Mouse (Mus musculus) retina, postnatal 1 day (tissue): ENCODE measurements around the gene Pxk.
A peak's percentile ranks its signal among the peaks of the same experiment; 100 is the strongest.

Experiments
- DNase-seq: peaks from one replicate; pipeline ENCODE4 v3.0.0-alpha.2; 2012

Pxk gene

DNA sequence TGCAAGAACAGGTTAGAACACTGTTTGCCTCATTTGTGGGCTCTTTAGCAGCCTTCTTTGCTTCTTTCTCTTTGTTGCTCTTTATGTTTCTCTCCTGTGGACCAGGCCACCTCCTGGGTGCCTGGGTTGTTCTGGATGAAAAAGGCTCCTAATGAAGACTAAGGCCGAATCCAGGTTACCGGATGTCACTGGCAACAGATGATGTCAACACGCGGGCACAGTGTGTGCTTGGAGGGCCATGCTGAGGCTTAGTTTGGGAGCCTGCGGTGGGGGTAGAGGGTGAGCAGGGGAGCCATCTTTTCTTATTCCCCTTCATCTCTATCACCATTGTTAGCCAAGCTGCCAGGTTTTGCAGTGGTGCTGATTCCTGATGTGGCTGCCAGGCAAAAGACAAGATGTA, 109.5 kb downstream of the Pxk start:
- DNase-seq = no peak

DNA sequence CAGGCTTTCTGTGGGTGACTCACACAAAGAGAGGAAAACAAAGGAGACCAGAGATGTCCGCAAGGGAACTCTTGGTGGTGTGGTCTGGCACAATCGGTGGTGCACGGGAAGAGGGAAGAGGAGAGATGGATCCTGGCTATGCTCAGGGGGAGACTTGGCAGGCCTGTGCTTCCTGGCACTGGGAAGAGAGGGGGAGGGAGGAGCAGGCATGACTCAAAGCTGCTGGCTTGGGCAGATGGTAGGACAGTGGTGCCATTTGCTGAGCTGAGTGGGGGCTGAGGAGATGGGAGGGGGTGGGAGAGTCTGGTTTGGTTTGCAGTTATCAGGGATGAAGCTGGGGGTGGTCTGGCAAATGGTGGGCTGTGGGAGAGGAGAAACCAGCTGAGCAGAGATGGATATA, 110.9 kb downstream of the Pxk start:
- no peak for DNase-seq

DNA sequence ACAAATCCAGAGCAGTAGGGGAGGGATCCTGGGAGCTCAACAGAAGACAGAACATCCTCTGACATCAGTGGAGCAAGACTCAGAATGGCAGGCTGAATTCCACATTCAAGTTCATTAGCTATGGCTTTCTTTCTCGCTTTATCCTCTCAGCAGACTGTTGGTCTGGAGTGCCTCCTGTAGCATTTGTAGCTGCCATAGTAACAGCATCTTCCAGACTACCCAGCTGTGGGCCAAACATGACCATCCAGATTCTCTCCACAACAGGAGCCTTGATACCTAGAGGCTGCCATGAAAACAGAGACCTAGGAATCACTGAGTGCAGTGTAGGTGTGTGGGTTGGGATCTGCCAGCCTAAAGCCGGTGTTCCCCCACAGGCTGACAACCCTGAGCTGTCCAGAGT, 111.9 kb downstream of the Pxk start:
- no peak for DNase-seq

DNA sequence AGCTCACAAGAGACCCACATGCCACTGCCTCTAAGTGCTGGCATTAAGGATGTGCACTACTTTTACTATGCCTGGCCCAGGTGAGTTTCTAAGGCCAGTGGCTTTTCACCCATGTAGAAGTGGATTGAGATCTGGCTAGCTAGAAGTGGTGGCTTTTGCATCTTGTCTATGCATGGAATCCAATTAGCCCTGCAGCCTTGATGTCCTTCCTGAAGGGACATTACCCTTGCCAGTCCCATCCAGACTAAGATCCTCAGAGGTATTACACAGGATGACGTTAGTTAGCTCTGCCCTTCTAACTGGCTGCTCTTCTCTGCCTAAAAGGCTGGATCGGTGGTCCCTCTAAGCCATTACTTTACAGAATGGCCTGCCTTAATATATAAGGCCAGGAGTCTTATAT, 115.0 kb downstream of the Pxk start:
- DNase-seq = no peak

DNA sequence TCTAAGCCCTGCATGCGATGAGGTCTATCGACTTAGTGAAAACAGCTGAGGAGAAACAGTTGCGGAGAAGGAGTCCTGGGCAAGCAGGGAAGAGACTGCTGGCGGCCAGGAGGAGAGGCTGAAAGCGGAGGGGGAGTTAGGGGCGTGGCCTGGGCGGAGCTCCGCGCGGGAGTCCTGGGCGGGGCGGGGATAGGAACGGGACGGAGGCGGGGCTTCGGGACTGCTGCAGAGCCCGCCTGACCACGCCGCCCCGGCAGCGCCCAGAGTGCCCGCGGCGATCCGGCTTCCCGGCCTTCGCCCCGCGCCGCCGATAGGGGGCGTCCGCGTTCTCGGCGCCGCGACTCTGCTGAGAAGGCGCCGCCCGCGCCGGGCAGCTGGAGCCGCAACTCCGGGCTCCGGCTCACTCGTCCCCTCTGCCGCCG, 115.8 kb downstream of the Pxk start, which contains the start of gene Kctd6:
Gene Kctd6, plus strand, starts transcription at position 338 of the 422 bp plus-strand sequence.
- DNase-seq = peak; percentile 96
